Mouse (Mus musculus): ENCODE data around the gene Ednrb. TPM values are rescaled to one million over a fixed set of nuclear protein-coding genes. Genes with fewer than 3 reads are reported as not detected.

Gene Ednrb
- 10 to 100 TPM; 36.2 to 45.3 (median 40.6) TPM for total RNA-seq (2022)

- no peak for DNase-seq (ENCODE audit: low spot score in 2 of 2)
These were observed at the start of gene Ednrb for GRCm38 (mm10) chr14:103844011-103844549. Ednrb (minus strand) TSS chr14:103844402.

- no peak for DNase-seq (ENCODE audit: low spot score in 2 of 2)
These were observed 48.3 kb upstream of the Ednrb start for GRCm38 (mm10) chr14:103892411-103892938.

DNA sequence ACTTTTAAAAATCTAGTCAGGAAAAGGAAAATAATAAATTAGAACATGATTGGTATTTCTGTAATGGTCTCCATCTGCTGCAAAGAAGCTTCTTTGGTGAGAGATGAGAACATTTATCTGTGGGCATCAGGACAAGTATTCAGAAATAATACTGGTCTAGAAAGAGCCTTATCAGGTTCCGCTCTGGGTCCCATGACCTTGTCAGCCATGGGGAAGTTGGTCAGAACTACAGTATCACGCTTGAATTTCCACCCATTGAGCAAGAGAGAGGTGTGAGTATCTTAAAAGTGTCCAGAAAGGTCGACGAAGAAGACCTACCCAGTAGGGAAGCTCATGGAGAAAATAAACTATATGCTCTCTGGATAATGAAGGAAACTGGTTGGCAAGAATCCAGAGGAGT is 46.6 kb upstream of the Ednrb start:
- no peak for DNase-seq (ENCODE audit: low spot score in 2 of 2)

DNA sequence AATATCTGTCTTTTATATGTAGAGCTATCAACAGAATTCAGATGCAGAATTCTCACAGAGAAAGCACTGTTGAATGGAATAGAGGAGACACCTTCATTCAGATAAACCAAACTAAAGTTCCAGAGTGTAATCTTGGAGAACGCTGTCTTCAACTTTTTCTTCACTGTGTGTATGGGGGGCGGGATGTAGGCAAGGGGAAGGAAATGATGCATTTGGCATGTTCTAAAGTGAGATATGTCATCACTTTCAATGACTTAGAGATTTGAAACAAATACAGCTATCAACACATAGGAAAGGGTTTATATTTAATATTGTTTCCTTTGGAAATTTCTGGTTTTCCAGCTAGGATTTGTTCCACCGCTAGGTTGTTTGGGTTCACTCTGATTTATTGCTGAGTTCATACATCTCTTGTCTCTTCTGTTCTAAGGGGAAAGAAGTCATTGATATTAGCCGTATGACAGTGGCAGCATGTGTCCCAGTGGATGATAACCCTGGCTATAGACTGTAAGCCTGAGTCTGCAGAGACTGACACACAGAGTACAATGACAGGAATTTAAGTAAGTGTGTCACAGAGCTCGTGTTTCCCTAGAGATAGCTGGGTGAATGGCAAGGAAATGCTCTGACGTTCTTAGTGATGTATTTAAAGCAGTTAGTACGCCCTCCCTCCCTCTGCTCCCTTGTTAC is 40.8 kb upstream of the Ednrb start:
- DNase-seq (ENCODE audit: low spot score in 2 of 2): no peak

GRCm38 (mm10) chr14:103882943-103883342 is 38.7 kb upstream of the Ednrb start:
- no peak for DNase-seq (ENCODE audit: low spot score in 2 of 2)

DNA sequence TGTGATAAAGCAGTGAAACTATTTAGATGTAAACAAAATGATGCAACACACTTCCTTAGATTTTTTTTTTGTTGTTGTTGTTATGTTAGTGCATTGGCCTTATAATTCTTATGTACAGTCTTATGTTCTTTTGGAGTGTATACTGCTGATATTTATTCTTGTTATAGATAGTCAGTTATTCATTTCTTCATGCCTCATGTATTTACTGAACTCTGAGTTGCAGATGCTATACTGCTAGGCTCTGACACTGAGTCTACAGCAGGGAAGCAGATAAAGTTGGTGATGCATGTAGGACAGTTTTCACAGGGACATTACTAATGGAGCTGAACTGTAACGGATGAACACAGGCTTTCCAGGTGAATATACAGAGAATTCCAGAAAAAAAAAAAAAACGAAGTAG is 32.9 kb upstream of the Ednrb start:
- no peak for DNase-seq (ENCODE audit: low spot score in 2 of 2)

- no peak for DNase-seq (ENCODE audit: low spot score in 2 of 2)
These were observed 32.4 kb upstream of the Ednrb start for GRCm38 (mm10) chr14:103876598-103876997.

DNA sequence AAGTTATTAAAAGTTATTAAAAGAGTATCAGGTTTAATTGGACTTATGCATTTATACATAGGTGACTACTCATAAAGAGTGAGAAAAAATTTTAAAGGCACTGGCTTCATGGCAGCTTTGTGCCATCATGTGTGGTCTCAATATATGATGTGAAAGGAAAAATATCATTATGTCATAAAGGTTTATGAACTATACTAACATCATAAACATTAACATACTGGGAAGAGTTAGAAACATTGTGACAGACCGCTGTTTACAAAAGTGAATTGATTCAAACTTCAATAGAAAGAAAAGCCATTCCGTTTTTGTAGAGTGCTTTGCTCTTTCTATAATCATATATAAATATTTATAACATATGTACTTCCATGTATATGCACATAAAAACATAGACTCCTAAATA is 22.4 kb upstream of the Ednrb start:
- DNase-seq (ENCODE audit: low spot score in 2 of 2): no peak

DNA sequence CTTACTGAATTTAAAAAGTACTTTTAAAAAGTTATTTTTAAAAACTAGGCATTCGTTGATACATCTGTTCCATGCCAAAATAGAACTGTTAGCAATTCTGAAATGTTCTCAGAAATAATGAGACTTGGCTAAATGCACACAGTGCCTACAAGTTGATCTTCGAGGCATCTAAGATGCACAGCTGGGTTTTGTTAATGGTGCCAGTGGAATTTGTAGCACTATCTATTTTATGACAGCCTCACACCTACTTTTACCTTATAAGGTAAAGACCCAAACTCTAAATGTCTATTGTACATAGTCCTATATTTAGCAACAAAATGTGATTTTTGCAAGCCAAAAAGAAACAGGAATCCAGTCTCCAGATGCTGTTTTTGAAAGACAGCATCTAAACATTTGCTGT is 21.0 kb upstream of the Ednrb start:
- DNase-seq (ENCODE audit: low spot score in 2 of 2): no peak

GRCm38 (mm10) chr14:103850071-103850845 is 6.1 kb upstream of the Ednrb start:
- DNase-seq (ENCODE audit: low spot score in 2 of 2): no peak

DNA sequence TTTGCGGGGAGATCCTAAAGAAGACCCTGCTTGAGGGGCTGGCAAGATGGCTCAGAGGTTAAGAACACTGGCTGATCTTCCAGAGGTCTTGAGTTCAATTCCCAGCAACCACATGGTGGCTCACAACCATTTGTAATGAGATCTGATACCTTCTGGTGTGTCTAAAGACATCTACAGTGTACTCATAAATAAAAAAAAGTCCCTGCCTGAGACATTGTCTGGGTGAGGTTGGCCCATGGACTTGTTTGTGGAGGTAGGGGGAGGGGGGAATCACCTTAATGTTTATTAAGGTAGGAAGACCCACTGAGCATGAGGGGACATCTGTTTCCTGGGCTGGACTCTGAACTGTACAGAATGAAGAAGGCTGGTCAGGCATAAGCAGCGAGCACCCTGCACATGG is 1.5 kb upstream of the Ednrb start:
- DNase-seq (ENCODE audit: low spot score in 2 of 2): no peak

GRCm38 (mm10) chr14:103844944-103845343 is 742 bp upstream of the Ednrb start:
- DNase-seq (ENCODE audit: low spot score in 2 of 2): no peak

- peak in 1 of 2 experiments; percentile 22 for DNase-seq (ENCODE audit: low spot score in 2 of 2)
These were observed 716 bp downstream of the Ednrb start for GRCm38 (mm10) chr14:103843371-103844001.

- DNase-seq (ENCODE audit: low spot score in 2 of 2): no peak
These were observed 1.3 kb downstream of the Ednrb start for GRCm38 (mm10) chr14:103842896-103843295.

GRCm38 (mm10) chr14:103840436-103840835 is 3.8 kb downstream of the Ednrb start:
- no peak for DNase-seq (ENCODE audit: low spot score in 2 of 2)

GRCm38 (mm10) chr14:103838887-103839286 is 5.3 kb downstream of the Ednrb start:
- no peak for DNase-seq (ENCODE audit: low spot score in 2 of 2)

DNA sequence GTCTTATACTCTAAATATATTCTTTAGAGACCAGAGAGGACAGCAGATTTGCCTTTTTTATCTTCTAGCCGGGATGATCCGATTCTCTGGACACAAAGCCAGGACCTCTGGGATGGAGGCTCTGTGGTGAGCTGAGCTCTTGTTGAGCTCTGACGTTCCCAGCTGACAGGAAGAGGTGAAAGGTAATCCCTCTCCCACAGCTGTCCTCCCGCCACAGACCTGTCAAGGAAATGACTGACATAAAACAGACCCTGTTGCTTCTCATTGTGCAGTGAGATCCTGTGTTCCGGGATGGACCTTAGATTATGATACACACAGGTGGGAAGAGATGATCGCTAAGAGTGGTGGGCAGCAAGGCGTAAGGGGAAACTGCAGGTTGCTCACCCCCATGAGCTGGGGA is 9.6 kb downstream of the Ednrb start:
- DNase-seq (ENCODE audit: low spot score in 2 of 2): no peak

DNA sequence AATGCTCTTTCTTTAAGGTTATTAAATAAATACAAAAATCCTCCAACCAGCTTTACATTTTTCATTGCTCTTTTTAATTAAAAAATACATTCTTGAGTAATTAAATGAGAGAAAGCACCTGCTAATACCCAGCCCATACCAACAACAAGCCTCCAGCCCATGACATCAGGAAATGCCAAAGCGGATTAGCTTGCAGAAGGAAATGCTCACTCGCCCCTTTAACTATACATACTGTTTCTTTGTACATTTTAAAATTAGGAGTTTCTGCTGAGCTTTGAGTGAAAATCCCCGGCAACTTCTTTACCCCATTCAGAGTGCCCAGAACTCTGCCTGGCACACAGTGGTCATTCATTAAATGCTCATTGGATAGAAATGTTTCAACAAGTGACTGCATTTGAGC is 10.1 kb downstream of the Ednrb start:
- no peak for DNase-seq (ENCODE audit: low spot score in 2 of 2)

DNA sequence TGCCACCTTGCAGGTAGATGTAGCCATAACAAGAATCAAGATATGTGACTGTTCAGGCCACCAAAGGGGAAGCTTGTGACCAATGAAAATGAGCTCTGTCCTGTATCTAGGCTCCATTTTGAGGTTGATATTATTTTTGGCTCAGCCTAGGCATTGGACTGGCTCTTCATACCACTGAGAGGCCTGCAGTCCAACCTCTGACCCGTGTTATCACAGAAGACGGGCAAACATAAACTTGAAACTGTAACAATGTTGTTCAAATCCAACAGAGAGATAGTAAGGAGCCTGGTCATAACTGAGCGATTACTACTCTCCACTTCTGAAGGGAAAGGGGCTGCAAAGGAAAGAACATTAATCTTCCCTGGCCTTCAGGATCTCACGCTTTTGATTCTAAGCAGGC is 11.7 kb downstream of the Ednrb start:
- DNase-seq (ENCODE audit: low spot score in 2 of 2): no peak

DNA sequence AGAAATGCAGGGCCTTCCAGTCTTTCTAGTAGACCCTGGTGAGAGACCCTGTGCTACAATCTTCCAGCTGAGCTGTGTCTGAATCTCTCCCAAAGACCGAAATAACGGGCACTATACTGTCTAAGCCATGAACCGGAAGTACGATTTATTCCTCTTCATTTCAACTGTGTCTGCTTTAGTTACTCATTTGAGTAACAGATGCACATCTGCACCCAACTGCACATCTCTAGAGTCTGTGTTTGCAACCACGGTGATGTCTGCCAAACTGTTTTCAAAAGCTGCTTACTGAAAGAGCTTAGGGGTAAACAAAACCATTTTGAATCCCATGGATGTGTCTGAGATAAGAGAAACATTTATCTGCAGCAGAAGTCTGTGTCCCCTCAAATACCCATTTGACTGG is 13.2 kb downstream of the Ednrb start:
- DNase-seq (ENCODE audit: low spot score in 2 of 2): no peak

GRCm38 (mm10) chr14:103826343-103826742 is 17.9 kb downstream of the Ednrb start:
- DNase-seq (ENCODE audit: low spot score in 2 of 2): no peak

GRCm38 (mm10) chr14:103825934-103826333 is 18.3 kb downstream of the Ednrb start:
- no peak for DNase-seq (ENCODE audit: low spot score in 2 of 2)
